Mouse (Mus musculus) spleen, adult 2 months (tissue): ENCODE measurements around the gene Znhit6. TPM values are rescaled to one million over a fixed set of nuclear protein-coding genes. Genes with fewer than 3 reads are reported as not detected.

Experiments
- DNase-seq, 2 experiments: peaks; one replicate each; pipeline versions ENCODE4 v3.0.0 to v3.0.0-alpha.2; 2012 to 2021; ENCODE audit warnings: low spot score in 2 of 2, low read depth in 1 of 2
- H3K27ac ChIP-seq: fragments of 200-500 bp; 2 replicates; pipeline ENCODE4 v1.5.1; 2012; ENCODE audit warnings: low read length, inconsistent platforms; ENCODE audit not compliant: insufficient read depth
- H3K27me3 ChIP-seq: fragments of 200-500 bp; 2 replicates; pipeline ENCODE4 v1.6.1; 2012; ENCODE audit warnings: mild to moderate bottlenecking, moderate library complexity, low read length, inconsistent platforms; ENCODE audit not compliant: control insufficient read depth, insufficient read depth
- H3K36me3 ChIP-seq: fragments of 200-500 bp; 2 replicates; pipeline ENCODE4 v1.6.1; 2012; ENCODE audit warnings: mild to moderate bottlenecking, low read length, inconsistent platforms; ENCODE audit not compliant: control insufficient read depth, insufficient read depth
- H3K4me1 ChIP-seq: fragments of 200-500 bp; 2 replicates; pipeline ENCODE4 v1.6.1; 2011; ENCODE audit warnings: inconsistent platforms; ENCODE audit not compliant: control insufficient read depth, insufficient read depth, insufficient read length
- H3K4me3 ChIP-seq: fragments of 200-500 bp; 2 replicates; pipeline ENCODE4 v1.5.1; 2011; ENCODE audit warnings: mild to moderate bottlenecking, inconsistent platforms; ENCODE audit not compliant: insufficient read depth, insufficient read length; ENCODE audit errors: extremely low read depth
- CTCF ChIP-seq: fragments of 200-500 bp; IDR thresholded peaks from 2 replicates; pipeline ENCODE4 v1.5.1; 2011; ENCODE audit warnings: mild to moderate bottlenecking, inconsistent platforms; ENCODE audit not compliant: insufficient read depth, insufficient read length, insufficient replicate concordance; ENCODE audit errors: extremely low read depth
- POLR2A ChIP-seq: fragments of 200-500 bp; IDR thresholded peaks from 2 replicates; pipeline ENCODE4 v1.6.1; 2011; ENCODE audit warnings: low read depth, low read length, inconsistent platforms
- WGBS: fragments of 180-500 bp; shearing (Covaris S2); methylation state at CpG from one replicate; pipeline ENCODE4 v1.1.7; 2018; 5-methylcytosine and 5-hydroxymethylcytosine counted together
- polyA plus RNA-seq: library from polyadenylated mRNA; depleted of rRNA; stranded (reverse); fragments of >200 nt; gene quantifications from 2 replicates; pipeline ENCODE4 v1.2.3, GENCODE M21; 2012

The Znhit6 gene
- polyA plus RNA-seq, 1 experiment: 2.5 TPM

DNA sequence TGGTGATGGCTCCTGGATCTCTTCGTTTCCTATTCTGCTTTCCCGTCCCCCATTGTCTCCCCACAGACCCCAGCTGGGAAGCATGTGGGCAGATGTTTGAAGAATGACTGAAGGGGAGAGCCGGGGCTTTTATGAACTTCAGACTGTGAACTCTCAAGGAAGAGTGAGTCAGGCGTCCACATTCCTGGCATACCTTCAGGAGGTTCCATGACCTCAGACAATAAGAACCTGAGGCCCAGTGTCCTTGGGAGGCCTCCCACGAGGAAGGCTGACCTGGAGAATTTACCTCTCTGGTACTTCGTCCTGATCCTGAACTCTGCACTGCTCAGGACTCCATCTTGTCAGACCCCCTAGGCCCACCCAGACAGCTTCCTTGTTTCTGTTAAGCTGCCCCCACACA is 56.9 kb downstream of the Znhit6 start:
- no peak for TF ChIP-seq CTCF
- TF ChIP-seq POLR2A: no peak
- Histone ChIP-seq H3K4me3 (no peak overlapping the region), H3K4me1 (no peaks in the 10 kb centered on the region), H3K36me3 (no peaks in the 10 kb centered on the region), H3K27me3 (no peaks in the 10 kb centered on the region), H3K27ac (no peak overlapping the region)
- no peak for DNase-seq
- 73% methylated on average over 6 of the region's 6 CpGs for WGBS

DNA sequence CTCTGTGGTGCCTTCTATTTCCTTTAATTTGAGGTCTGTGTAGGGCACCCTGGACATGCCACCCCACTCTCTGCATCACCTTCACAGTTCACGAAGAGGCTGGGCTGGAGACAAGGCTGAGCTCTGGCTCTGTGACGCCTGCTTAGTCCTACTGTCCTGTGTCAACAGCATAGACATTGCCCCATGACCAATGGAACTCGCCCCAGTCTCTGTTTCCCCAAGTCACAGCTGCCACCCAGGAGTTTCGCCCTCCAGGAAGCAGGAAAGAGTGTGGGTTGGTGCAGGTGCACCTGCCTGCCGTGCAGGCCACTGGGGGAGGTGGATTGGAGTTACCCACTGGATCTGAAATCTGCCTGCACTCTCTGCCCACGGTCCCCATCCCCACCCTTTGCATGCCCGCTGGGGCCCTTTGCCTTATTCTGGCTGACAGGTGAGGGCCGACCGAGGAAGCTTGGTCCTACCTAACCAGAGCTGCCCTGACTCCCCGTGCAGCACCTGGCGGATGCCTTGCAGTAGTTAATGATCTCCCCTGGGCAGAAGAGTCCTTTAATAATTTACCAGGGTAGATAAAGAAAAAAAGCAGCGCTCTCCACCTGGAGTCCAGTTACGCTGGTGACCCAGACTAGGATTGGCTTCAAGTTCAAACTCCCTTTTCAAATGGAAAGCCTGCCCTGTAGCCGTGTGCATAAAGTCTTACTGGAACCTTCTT is 58.2 kb downstream of the Znhit6 start:
- no peaks in the 10 kb centered on the region for H3K36me3 ChIP-seq
- H3K27me3 ChIP-seq: no peaks in the 10 kb centered on the region
- TF ChIP-seq CTCF: no peak
- H3K4me3 ChIP-seq: no peak overlapping the region
- no peak for DNase-seq
- no peaks in the 10 kb centered on the region for H3K4me1 ChIP-seq
- H3K27ac ChIP-seq: no peak overlapping the region
- WGBS: 71% methylated on average over 14 of the region's 14 CpGs

DNA sequence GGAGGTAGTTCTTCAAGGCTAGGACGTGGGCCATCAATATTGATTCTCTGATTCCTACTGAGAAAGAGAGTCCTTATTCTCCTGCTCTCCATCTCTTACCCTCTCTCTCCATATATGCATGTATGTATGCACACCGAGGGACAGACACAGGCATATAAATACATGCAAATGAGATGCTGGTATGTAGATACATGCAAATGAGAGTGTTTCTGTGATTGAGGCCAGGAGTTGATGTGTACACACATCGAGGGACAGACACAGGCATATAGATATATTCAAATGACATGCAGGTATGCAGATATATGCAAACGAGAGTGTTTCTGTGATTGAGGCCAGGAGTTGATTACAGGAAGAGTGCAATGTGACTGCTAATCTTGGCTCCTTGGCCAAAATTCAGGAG is 64.2 kb downstream of the Znhit6 start:
- no peaks in the 10 kb centered on the region for H3K36me3 ChIP-seq
- H3K27ac ChIP-seq: no peak overlapping the region
- TF ChIP-seq CTCF (no peak), POLR2A (no peak)
- WGBS: 86% methylated on average over 4 of the region's 4 CpGs
- no peaks in the 10 kb centered on the region for H3K27me3 ChIP-seq
- H3K4me1 ChIP-seq: no peaks in the 10 kb centered on the region
- no peak for DNase-seq
- no peak overlapping the region for H3K4me3 ChIP-seq

DNA sequence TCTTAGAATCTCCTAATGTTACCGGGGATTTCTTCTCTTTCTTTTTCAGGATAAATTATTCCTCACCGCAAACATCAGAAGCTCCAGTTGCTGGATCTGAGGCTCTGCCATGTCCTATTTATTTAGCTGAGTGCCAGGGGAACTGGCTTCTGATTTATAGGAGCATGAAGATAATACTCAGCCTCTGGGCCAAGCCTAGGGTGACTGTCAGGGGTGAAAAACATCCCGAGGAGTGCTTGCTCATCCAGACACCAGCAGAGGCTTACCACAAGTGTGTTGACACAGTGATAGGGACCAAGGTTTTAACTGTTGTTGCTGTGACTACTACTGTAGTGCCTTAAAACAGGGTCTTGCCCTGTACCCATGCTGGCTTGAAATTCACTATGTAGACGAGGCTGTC is 64.6 kb downstream of the Znhit6 start:
- WGBS: 85% methylated on average over 4 of the region's 4 CpGs
- TF ChIP-seq CTCF (no peak), POLR2A (no peak)
- DNase-seq: no peak

DNA sequence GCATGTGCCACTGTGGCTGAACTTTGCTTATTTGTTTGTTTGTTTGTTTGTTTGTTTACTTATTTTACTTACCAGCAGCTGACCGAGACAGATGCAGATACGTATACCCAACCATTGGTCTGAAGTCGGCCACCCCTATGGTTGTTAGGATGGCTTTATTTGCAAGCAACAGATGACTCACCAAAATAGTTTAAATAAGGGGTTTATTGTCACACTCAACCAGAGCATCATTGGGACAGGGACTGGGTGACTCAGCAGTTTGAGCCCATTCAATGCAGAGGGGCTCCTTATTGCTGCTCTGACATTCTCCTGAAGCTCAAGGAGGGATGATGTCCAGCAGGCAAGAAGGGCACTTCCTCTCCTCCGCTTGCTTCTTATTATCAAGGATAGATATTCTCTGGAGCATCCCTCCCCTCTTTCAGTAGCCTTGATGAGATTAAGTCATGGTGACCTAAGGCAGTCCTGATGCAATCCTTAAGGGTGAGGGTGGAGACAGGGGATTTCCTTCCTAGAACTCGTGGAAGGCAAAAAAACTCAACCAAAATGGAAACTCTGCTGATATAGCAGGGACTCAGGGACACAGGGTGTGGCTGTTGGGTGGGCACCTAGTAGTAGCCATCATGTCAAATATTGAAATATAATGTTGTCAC is 65.2 kb downstream of the Znhit6 start:
- no peak for DNase-seq
- no peak overlapping the region for H3K27ac ChIP-seq
- TF ChIP-seq POLR2A: no peak
- no peak for TF ChIP-seq CTCF
- no peaks in the 10 kb centered on the region for H3K27me3 ChIP-seq
- H3K36me3 ChIP-seq: no peaks in the 10 kb centered on the region
- 81% methylated on average over 5 of the region's 5 CpGs for WGBS
- H3K4me3 ChIP-seq: no peak overlapping the region
- no peaks in the 10 kb centered on the region for H3K4me1 ChIP-seq

More for the DNA sequence above, 64.6 kb downstream of the Znhit6 start:
- H3K27ac ChIP-seq: no peak overlapping the region
- no peak overlapping the region for H3K4me3 ChIP-seq
- no peaks in the 10 kb centered on the region for H3K36me3 ChIP-seq
- no peaks in the 10 kb centered on the region for H3K27me3 ChIP-seq
- no peaks in the 10 kb centered on the region for H3K4me1 ChIP-seq

DNA sequence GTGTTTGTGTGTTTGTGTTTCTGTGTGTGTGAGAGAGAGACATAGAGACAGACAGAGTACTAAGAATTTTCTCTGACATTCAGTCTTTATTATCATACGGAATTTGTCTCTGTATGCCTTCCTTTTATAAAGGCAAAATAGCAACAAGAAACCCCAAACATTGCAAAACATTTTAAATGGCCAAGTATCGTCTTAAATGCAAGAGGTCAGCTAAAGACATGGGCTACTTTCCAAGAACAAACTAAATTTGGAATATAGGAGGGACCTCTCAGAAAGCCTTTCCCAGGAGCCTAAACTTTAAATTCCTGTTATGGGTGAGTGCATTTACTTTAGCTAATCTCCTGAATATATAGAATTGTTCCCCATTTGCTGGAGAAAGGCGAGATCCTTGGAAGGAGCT is 65.9 kb downstream of the Znhit6 start:
- Histone ChIP-seq H3K27ac (no peak overlapping the region), H3K36me3 (no peaks in the 10 kb centered on the region), H3K4me1 (no peaks in the 10 kb centered on the region), H3K4me3 (no peak overlapping the region), H3K27me3 (no peaks in the 10 kb centered on the region)
- TF ChIP-seq POLR2A (no peak), CTCF (no peak)
- 73% methylated on average over 3 of the region's 3 CpGs for WGBS
- no peak for DNase-seq

DNA sequence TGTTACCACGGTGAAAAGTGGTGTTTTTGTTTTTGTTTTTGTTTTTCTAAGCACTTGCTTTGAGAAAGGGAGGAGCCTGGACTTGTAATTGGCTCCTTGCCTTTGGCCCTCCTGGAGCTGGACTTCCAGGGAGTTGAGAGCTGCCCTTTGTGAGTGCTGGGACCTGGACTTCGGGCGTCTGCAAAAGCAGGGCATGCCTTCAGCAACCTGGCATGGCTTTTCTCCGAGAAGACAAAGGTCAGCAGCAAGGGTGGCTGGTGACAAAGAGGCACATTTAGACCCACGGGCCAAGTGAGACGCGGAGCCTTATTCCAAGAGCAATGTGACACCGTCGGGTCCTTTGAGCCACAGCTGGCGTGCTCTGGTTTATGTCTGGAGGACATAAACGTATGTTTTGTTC is 66.9 kb downstream of the Znhit6 start:
- TF ChIP-seq CTCF (no peak), POLR2A (no peak)
- Histone ChIP-seq H3K4me3 (no peak overlapping the region), H3K36me3 (no peaks in the 10 kb centered on the region), H3K4me1 (no peaks in the 10 kb centered on the region), H3K27ac (no peak overlapping the region), H3K27me3 (no peaks in the 10 kb centered on the region)
- 79% methylated on average over 11 of the region's 11 CpGs for WGBS
- DNase-seq: no peak
